Mouse (Mus musculus): ENCODE measurements at regions not wholly inside any gene's neighbourhood (a gene's known extent, or its start where the extent isn't known, plus 50 kb on each side); places are given as distances from the start of the nearest gene placed in this dataset.

GRCm38 (mm10) chr8:125338222-125338621, 231.4 kb downstream of the Sipa1l2 start:
- H3K27me3 ChIP-seq (replicated peaks): no peaks in the 10 kb centered on the region
- H3K9me3 ChIP-seq (replicated peaks; ENCODE audit: low read length): no peaks in the 10 kb centered on the region
- no peak overlapping the region for H3K4me3 ChIP-seq (replicated peaks in 1 of 3; ENCODE audit: low read depth in 2 of 3, low read length in 2 of 3, poor library complexity in 1 of 3)
- no peaks in the 10 kb centered on the region for H3K36me3 ChIP-seq (replicated peaks in 1 of 2; ENCODE audit: control insufficient read depth in 1 of 2, insufficient read depth in 1 of 2, low read length in 1 of 2)
- peaks cover 5 to 17% of the 10 kb centered on the region in 2 experiments for H3K4me1 ChIP-seq (ENCODE audit: control insufficient read depth in 1 of 2, insufficient read depth in 2 of 2)
- no peak overlapping the region for H3K27ac ChIP-seq (ENCODE audit: insufficient read depth, low read depth)
- in situ Hi-C loops (cut with MboI; ENCODE audit: low pct_ligation_motif_present, low pct_unique_long_range_greater_than_20kb, low sequenced_read_pairs) (loop anchor here (25.0 kb wide), 1 partner anchor 224 kb away; the partner anchor contains the start of gene Sipa1l2), dilution Hi-C loops (cut with MboI; ENCODE audit: extremely low pct_ligation_motif_present, extremely low pct_unique_long_range_greater_than_20kb, low sequenced_read_pairs) (no loop called here)
- no peak overlapping the region for H3K9ac ChIP-seq (ENCODE audit: insufficient read depth, low read depth)
- no peak overlapping the region for H3K4me2 ChIP-seq (ENCODE audit: insufficient read depth, low read depth, poor library complexity, severe bottlenecking)
- H3K79me2 ChIP-seq (replicated peaks; ENCODE audit: control insufficient read depth, extremely low read depth, insufficient read depth, poor library complexity, severe bottlenecking): no peaks in the 10 kb centered on the region
- no peak for DNase-seq (ENCODE audit: extremely low read depth)
- TF ChIP-seq CHD1 (IDR thresholded peaks at IDR 0.05; ENCODE audit: low read depth, low read length): no peak
- no peak for TF ChIP-seq ZNF384 (IDR thresholded peaks at IDR 0.05; ENCODE audit: low read depth, low read length)
- peak in 1 of 2 experiments; percentile 60; a peak in 2 of 4 replicates for TF ChIP-seq CTCF (conservative IDR thresholded peaks at IDR 0.05 in 1 of 2, IDR thresholded peaks at IDR 0.05 in 1 of 2; ENCODE audit: low read depth in 2 of 2, low read length in 2 of 2)
- TF ChIP-seq SMC3 (IDR thresholded peaks at IDR 0.05; ENCODE audit: low read depth, low read length): peak; percentile 57
- TF ChIP-seq SIN3A (IDR thresholded peaks at IDR 0.05; ENCODE audit: low read length): no peak
- no peak for TF ChIP-seq MAFK (IDR thresholded peaks at IDR 0.05; ENCODE audit: insufficient replicate concordance, low read length)
- no peak for TF ChIP-seq CHD2 (IDR thresholded peaks at IDR 0.05; ENCODE audit: low read length)
- no peak for TF ChIP-seq MXI1 (IDR thresholded peaks at IDR 0.05; ENCODE audit: low read depth, low read length)
- TF ChIP-seq UBTF (IDR thresholded peaks at IDR 0.05; ENCODE audit: low read depth, low read length): no peak
- TF ChIP-seq ZMIZ1 (IDR thresholded peaks at IDR 0.05; ENCODE audit: low read depth, low read length): no peak
- peak; percentile 69 for TF ChIP-seq RAD21 (IDR thresholded peaks at IDR 0.05; ENCODE audit: low read depth, low read length)

- no peaks in the 10 kb centered on the region for H3K9me3 ChIP-seq (replicated peaks; ENCODE audit: low read length)
- dilution Hi-C loops (cut with MboI; ENCODE audit: extremely low pct_ligation_motif_present, extremely low pct_unique_long_range_greater_than_20kb, low sequenced_read_pairs) (no loop called here), in situ Hi-C loops (cut with MboI; ENCODE audit: low pct_ligation_motif_present, low pct_unique_long_range_greater_than_20kb, low sequenced_read_pairs) (loop anchor here (25.0 kb wide), 1 partner anchor 225 kb away; the partner anchor contains the start of gene Sipa1l2)
- peaks cover 5 to 20% of the 10 kb centered on the region in 2 experiments for H3K4me1 ChIP-seq (ENCODE audit: control insufficient read depth in 1 of 2, insufficient read depth in 2 of 2)
- no peak for DNase-seq (ENCODE audit: extremely low read depth)
- H3K4me3 ChIP-seq (replicated peaks in 1 of 3; ENCODE audit: low read depth in 2 of 3, low read length in 2 of 3, poor library complexity in 1 of 3): no peak overlapping the region
- H3K27me3 ChIP-seq (replicated peaks): no peaks in the 10 kb centered on the region
- H3K79me2 ChIP-seq (replicated peaks; ENCODE audit: control insufficient read depth, extremely low read depth, insufficient read depth, poor library complexity, severe bottlenecking): no peaks in the 10 kb centered on the region
- H3K36me3 ChIP-seq (replicated peaks in 1 of 2; ENCODE audit: control insufficient read depth in 1 of 2, insufficient read depth in 1 of 2, low read length in 1 of 2): no peaks in the 10 kb centered on the region
- H3K4me2 ChIP-seq (ENCODE audit: insufficient read depth, low read depth, poor library complexity, severe bottlenecking): no peak overlapping the region
- TF ChIP-seq RAD21 (IDR thresholded peaks at IDR 0.05; ENCODE audit: low read depth, low read length) (no peak), BHLHE40 (IDR thresholded peaks at IDR 0.05; ENCODE audit: low read depth, low read length) (no peak), JUN (IDR thresholded peaks at IDR 0.05; ENCODE audit: insufficient read depth, low read depth, low read length) (no peak), KAT2A (IDR thresholded peaks at IDR 0.05; ENCODE audit: insufficient replicate concordance, low read length) (no peak), POLR2AphosphoS2 (IDR thresholded peaks at IDR 0.05; ENCODE audit: low read depth, low read length) (no peak), USF2 (conservative IDR thresholded peaks at IDR 0.05; ENCODE audit: low read depth, low read length) (no peak), CHD2 (IDR thresholded peaks at IDR 0.05; ENCODE audit: low read length) (no peak), TBP (conservative IDR thresholded peaks at IDR 0.05; ENCODE audit: low read depth, low read length) (no peak), SIN3A (IDR thresholded peaks at IDR 0.05; ENCODE audit: low read length) (no peak), MAFK (IDR thresholded peaks at IDR 0.05; ENCODE audit: insufficient replicate concordance, low read length) (no peak), GABPA (IDR thresholded peaks at IDR 0.05; ENCODE audit: insufficient replicate concordance, low read depth, low read length) (no peak), POLR2A (IDR thresholded peaks at IDR 0.05; ENCODE audit: low read depth, low read length) (no peak), ELF1 (IDR thresholded peaks at IDR 0.05; ENCODE audit: low read depth, low read length) (no peak), PAX5 (IDR thresholded peaks at IDR 0.05; ENCODE audit: low read length) (no peak), MAX (IDR thresholded peaks at IDR 0.05; ENCODE audit: low read length) (no peak)
- H3K9ac ChIP-seq (ENCODE audit: insufficient read depth, low read depth): no peak overlapping the region
- no peak overlapping the region for H3K27ac ChIP-seq (ENCODE audit: insufficient read depth, low read depth)
Measured at GRCm38 (mm10) chr8:125337444-125338077, 232.0 kb downstream of the Sipa1l2 start.

Measured in CH12.LX (cell line).